Mouse (Mus musculus): ENCODE data around the gene Rad51b.

Rad51b gene

GRCm38 (mm10) chr12:79499809-79500208, 202.7 kb downstream of the Rad51b start:
- no peak for DNase-seq

DNA sequence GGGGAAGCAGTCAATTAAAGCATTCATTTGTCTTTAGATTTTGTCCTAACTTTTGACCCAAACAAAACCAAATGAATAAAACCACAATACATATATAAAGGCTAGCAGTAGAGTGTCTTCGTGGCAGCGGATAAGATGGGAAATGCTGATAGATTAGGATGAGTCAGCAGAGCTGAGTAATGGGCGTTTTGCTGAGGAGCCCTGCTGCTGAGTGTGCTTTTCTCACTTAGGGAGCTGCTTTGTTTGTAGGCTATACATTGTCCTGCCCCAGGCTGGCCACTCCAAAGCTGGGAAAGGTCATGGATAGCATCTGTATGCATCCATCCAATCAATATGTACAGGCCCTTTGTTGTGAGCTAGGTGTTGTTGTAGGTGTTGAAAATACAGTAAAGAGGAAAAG, 204.8 kb downstream of the Rad51b start:
- DNase-seq = no peak

GRCm38 (mm10) chr12:79502862-79503581, 205.9 kb downstream of the Rad51b start:
- no peak for DNase-seq

- no peak for DNase-seq
Observed at GRCm38 (mm10) chr12:79503582-79504515, 206.8 kb downstream of the Rad51b start.

- DNase-seq = no peak
Observed at GRCm38 (mm10) chr12:79504641-79505040, 207.6 kb downstream of the Rad51b start.

- DNase-seq = no peak
Observed at GRCm38 (mm10) chr12:79506421-79506820, 209.3 kb downstream of the Rad51b start.

DNA sequence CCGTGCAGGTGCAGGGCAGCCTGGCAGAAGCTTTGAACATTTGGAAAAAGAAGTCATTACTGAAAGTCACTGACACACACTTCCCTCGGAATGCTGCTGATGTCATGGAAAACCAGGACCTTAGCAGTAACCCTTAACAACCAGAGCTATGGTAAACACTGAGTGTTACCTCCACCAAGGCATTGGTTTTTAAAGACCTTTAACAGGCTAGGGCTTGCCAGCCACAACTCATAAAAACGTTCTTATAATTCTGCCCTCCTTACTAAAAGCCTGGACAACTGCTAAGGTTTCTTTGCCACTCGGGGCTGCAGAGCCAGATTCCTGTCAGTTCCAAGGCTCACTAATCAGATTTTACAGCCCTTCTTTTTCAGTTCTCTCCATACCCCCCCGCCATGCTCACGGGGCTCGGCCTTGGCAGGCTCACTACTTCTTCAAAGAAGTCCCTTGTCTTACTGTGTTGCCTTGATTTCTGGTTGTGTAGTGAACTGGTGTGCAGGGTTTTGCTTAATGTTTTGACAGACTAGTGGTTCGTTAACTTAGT, 210.1 kb downstream of the Rad51b start:
- no peak for DNase-seq

- no peak for DNase-seq
Observed at GRCm38 (mm10) chr12:79511454-79512204, 214.5 kb downstream of the Rad51b start.

- no peak for DNase-seq
Observed at GRCm38 (mm10) chr12:79512205-79512886, 215.3 kb downstream of the Rad51b start.

GRCm38 (mm10) chr12:79512982-79513681, 216.1 kb downstream of the Rad51b start:
- no peak for DNase-seq

DNA sequence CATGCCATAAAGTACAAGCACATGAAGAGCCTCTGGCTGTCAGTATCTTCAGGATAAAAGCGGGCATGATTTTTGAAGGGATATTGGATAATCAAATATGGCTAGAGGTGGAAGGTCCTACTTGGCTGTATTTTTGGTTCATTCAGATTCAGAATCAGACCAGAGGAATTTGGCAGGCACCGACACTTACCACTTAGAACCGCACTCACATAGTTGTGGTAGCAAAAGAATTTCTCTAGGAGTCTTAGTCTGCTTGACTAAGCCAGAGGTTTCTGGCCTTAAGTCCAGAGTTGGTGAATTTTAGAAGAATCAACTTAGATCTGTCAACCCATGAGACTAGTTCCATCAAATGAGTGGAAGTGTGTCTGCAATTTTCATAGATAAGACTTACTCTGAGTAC, 217.6 kb downstream of the Rad51b start:
- no peak for DNase-seq

- no peak for DNase-seq
Observed at GRCm38 (mm10) chr12:79522374-79522773, 225.3 kb downstream of the Rad51b start.

- DNase-seq = no peak
Observed at GRCm38 (mm10) chr12:79524941-79525871, 228.1 kb downstream of the Rad51b start.

- no peak for DNase-seq
Observed at GRCm38 (mm10) chr12:79525872-79526271, 228.8 kb downstream of the Rad51b start.

DNA sequence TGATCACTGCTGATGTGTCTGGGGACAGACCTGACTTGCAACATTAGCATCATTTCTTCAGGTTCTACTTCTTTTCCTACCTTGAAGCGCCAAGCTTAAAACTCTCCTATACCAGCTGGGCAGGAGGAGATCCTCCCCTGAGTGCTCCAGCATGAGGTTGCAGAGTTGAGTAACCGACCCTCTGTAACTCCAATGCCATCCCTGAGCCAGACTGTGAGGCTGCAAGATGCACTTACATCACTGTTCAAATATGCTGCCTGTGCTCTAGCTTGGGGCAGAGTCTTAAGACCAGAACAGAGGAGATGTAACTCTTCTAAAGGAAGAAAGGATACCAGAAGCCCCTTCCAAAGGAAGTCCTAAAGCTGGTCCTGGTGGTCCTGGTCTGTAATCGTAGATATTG, 230.1 kb downstream of the Rad51b start:
- DNase-seq = no peak

DNA sequence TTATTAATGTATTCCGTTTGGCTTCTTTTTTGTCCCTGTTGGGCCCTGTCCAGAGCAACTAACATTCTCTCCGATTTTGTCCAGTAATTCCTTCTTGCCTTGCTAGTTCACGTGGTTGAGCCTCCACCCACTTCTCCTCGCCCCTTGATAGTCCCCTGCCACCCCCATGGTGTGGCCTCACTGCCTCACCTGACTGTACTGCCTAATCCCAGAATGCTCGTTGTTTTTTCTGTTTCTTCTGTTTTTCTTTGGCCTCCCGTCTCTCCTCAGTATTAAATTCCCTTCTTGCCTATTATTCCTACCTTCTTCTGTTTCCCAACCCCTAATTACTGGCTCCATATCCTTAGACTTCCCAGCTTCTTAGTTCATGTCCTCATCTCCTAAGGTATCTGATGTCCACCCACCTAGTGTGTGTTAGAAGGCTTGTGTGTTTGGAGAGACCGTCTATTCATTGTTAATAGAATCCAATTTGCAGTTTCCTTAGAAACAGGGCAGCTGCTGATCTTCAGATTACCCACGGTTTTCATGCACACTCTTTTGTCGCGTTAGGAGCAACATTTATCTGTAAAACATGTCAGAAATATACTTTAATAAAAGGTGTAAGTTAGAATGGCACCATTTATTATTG, 233.3 kb downstream of the Rad51b start:
- no peak for DNase-seq

GRCm38 (mm10) chr12:79531809-79532798, 235.0 kb downstream of the Rad51b start:
- DNase-seq = no peak

- no peak for DNase-seq
Observed at GRCm38 (mm10) chr12:79534778-79535177, 237.7 kb downstream of the Rad51b start.
